In genomic region chr14:53505389-53505788, GRCm38 (mm10) we compare ENCODE assay signal across 8 mouse cellular contexts.
DNase-seq lines count a peak whose midpoint lies in the region; ATAC-seq and TF ChIP-seq lines count a peak whose summit lies in the region.
"Not testable (repeated sequence)": the region's sequence is repeated elsewhere in the genome, so short reads cannot be mapped to it uniquely, and the experiment has no call there.

No protein-coding gene starts in this region.

- ATAC-seq in intestine, embryonic 14.5 days (replicated peaks; ENCODE audit: low FRiP score, low TSS enrichment, low read depth) = not testable (repeated sequence)
- peak; percentile 83; the same call in 1 of the 2 replicates for ATAC-seq in neural tube, embryonic 14.5 days (ENCODE audit: low read depth)

- not testable (repeated sequence) for H3K4me1 ChIP-seq in cortical plate, adult 2 months (ENCODE audit: control insufficient read depth, insufficient read depth, low read length); intestine, embryonic 14.5 days (replicated peaks; ENCODE audit: control insufficient read depth, insufficient read depth, low read length); neural tube, embryonic 14.5 days (ENCODE audit: control insufficient read depth, insufficient read depth, low read length)

- not testable (repeated sequence) for H3K36me3 ChIP-seq in intestine, embryonic 14.5 days (ENCODE audit: control insufficient read depth, insufficient read depth, low read length); neural tube, embryonic 14.5 days (ENCODE audit: control insufficient read depth, insufficient read depth, low read length)

- WGBS in intestine, embryonic 14.5 days = 45% methylated on average over 1 of the region's 2 CpGs
- WGBS in neural tube, embryonic 14.5 days = 52% methylated on average over 1 of the region's 2 CpGs

- not testable (repeated sequence) for TF ChIP-seq POLR2A in cortical plate, adult 2 months (IDR thresholded peaks at IDR 0.05; ENCODE audit: extremely low read depth, insufficient read depth, low read length)

- H3K27ac ChIP-seq in cortical plate, adult 2 months (ENCODE audit: insufficient read depth, low read length); intestine, embryonic 14.5 days (ENCODE audit: low read depth); neural tube, embryonic 14.5 days (ENCODE audit: low read depth, low read length): not testable (repeated sequence)

- H3K4me3 ChIP-seq in cortical plate, adult 2 months (ENCODE audit: insufficient read depth, low read length); intestine, embryonic 14.5 days (ENCODE audit: low read depth, low read length); neural tube, embryonic 14.5 days (ENCODE audit: low read depth, low read length): not testable (repeated sequence)

- not testable (repeated sequence) for H3K27me3 ChIP-seq in intestine, embryonic 14.5 days (replicated peaks; ENCODE audit: control insufficient read depth, insufficient read depth, low read length); neural tube, embryonic 14.5 days (ENCODE audit: control insufficient read depth, insufficient read depth, low read length)

- H3K9ac ChIP-seq in intestine, embryonic 14.5 days (ENCODE audit: low read length); neural tube, embryonic 14.5 days (replicated peaks; ENCODE audit: low read depth, low read length): not testable (repeated sequence)

- H3K9me3 ChIP-seq in intestine, embryonic 14.5 days (ENCODE audit: control insufficient read depth, low read length); neural tube, embryonic 14.5 days (ENCODE audit: control insufficient read depth, low read length): not testable (repeated sequence)

- not testable (repeated sequence) for H3K4me2 ChIP-seq in intestine, embryonic 14.5 days (ENCODE audit: low read length); neural tube, embryonic 14.5 days (ENCODE audit: low read depth, low read length)

- peak; percentile 53 for DNase-seq in T-cell, adult 2 months (ENCODE audit: low spot score)
- peak; percentile 5 for DNase-seq in gastrocnemius, postnatal 14 days
- peak; percentile 59 for DNase-seq in intestine, embryonic 14.5 days (ENCODE audit: low spot score)
- DNase-seq in left cerebral cortex, adult 11 months (ENCODE audit: low spot score) = peak; percentile 9
- peak; percentile 0 for DNase-seq in lung, postnatal 25 days (ENCODE audit: low spot score)
- peak; percentile 69 for DNase-seq in thymus, postnatal 0 days (ENCODE audit: low spot score)

- intact Hi-C loops in gastrocnemius, postnatal 14 days (cut with DNase I; ENCODE audit: low total_unique reads) = not testable (repeated sequence)

- 0 out of 2 replicates have a peak, but pooled peaks have one; percentile 4 for TF ChIP-seq CTCF in cortical plate, adult 2 months (IDR thresholded peaks at IDR 0.05; ENCODE audit: extremely low read depth, insufficient read depth, low read length)

Comparison
In these comparisons a context has a peak if more than half of its experiments do, and no peak if none do; other contexts are left out.
1. DNase-seq: peak in every context shown above with its lines; median percentile 69 in thymus, postnatal 0 days; 59 in intestine, embryonic 14.5 days; 53 in T-cell, adult 2 months; 9 in left cerebral cortex, adult 11 months; 5 in gastrocnemius, postnatal 14 days; 0 in lung, postnatal 25 days.